Mouse (Mus musculus) kidney, adult 2 months (tissue): ENCODE data around the gene Pik3r6.

ENCODE experiments used
- CTCF ChIP-seq: fragments of 200-500 bp; conservative IDR thresholded peaks from 2 replicates; pipeline ENCODE4 v1.5.1; 2011; ENCODE audit warnings: low read depth, mild to moderate bottlenecking, control low read depth, low read length, moderate library complexity, mixed read lengths; ENCODE audit not compliant: insufficient read depth, insufficient read length
- POLR2A ChIP-seq: fragments of 200-500 bp; IDR thresholded peaks from one replicate; pipeline ENCODE4 v1.6.1; 2011; ENCODE audit warnings: low read depth, low read length, control low read depth

DNA sequence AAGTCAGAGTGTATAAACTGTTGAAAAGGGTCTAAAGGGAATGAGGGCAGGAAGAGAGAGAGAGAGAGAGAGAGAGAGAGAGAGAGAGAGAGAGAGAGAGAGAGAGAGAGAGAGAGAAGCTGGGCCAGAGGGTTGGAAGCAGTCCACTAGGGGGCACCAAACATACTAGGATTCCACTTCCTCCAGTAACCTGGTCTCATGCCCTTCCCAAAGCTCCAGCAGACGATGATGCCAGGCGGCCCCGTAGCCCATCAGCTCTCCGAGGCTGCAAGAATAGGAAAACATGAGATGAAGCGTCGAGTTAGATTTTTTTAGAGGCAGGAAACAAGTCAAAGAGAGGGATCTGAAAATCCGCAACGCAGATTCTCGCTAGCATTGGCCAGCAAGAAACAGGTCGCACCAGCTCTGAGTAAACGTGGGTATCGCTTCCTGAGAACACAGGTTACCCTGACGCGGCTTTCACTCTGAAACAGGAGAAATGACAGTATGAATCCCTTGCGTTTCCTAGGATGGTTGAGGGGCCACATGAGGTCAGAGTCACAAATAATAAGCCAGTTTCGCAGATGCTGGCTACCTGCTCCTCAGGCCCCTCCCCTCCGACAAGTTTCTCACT is 63.7 kb downstream of the Pik3r6 start:
- peak; percentile 75 for TF ChIP-seq CTCF
- TF ChIP-seq POLR2A: no peak
